Mouse (Mus musculus): ENCODE data around the gene Krtcap2. TPM values are rescaled to one million over a fixed set of nuclear protein-coding genes. Genes with fewer than 3 reads are reported as not detected.

Gene Krtcap2
- 243 and 262 TPM in 2 replicates for polyA plus RNA-seq (2016; fragmentation: Nextera tagmentation; extraction: Ambion mirVana)

DNA sequence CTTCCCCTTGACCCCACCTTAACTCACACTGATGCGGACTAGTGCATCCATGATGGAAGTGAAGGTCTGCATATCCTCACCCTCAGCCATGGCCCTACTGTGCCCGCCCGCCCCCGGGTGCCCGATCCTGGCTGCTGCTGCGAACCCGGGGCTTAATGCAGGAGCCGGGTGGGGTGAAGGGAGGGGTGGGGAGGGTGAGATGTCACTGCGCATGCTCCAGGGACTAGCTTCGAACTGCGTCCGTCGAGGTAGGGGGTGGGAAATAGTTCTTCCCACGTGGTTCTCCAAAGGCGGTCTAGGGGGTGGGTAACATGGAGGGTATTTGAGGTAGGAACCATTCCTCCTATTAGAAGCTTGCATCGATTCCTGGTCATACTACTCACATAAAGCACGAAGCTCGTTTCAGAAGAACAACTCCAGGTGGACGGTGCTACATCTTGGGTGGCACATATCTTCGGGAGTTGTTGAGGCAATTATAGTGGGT lies at the start of gene Krtcap2:
Krtcap2 (plus strand) TSS at position 279 of the 484 bp plus-strand sequence.
- WGBS: 3% methylated on average over 20 of the region's 20 CpGs
- H3K4me1 ChIP-seq (replicated peaks): peaks cover 34% of the 10 kb centered on the region
- H3K27ac ChIP-seq (ENCODE audit: poor library complexity, severe bottlenecking): peak within 1 kb of the TSS; percentile 77
- no peaks in the 10 kb centered on the region for H3K9me3 ChIP-seq (replicated peaks)
- H3K9ac ChIP-seq: peak within 1 kb of the TSS; percentile 90
- peaks cover 26% of the 10 kb centered on the region for H3K27me3 ChIP-seq (replicated peaks)
- H3K4me2 ChIP-seq: peak within 1 kb of the TSS; percentile 81
- peak within 1 kb of the TSS; percentile 85 for H3K4me3 ChIP-seq
- 0 out of 2 replicates have a peak, but pooled peaks have one; percentile 12 for ATAC-seq (ENCODE audit: insufficient number of reproducible peaks, low FRiP score)
- peaks cover 21% of the 10 kb centered on the region for H3K36me3 ChIP-seq

- Histone ChIP-seq H3K27ac (ENCODE audit: poor library complexity, severe bottlenecking) (peak overlapping the region; percentile 27), H3K4me2 (peak overlapping the region; percentile 75), H3K4me3 (peak overlapping the region; percentile 46), H3K4me1 (replicated peaks) (peaks cover 9% of the 10 kb centered on the region), H3K27me3 (replicated peaks) (no peaks in the 10 kb centered on the region), H3K9me3 (replicated peaks) (no peaks in the 10 kb centered on the region), H3K36me3 (no peaks in the 10 kb centered on the region), H3K9ac (peak overlapping the region; percentile 69)
- WGBS: 7% methylated on average over 33 of the region's 33 CpGs
- peak; percentile 96 for ATAC-seq (ENCODE audit: insufficient number of reproducible peaks, low FRiP score)
These were observed 49.5 kb upstream of the Krtcap2 start for GRCm38 (mm10) chr3:89195979-89196877.

DNA sequence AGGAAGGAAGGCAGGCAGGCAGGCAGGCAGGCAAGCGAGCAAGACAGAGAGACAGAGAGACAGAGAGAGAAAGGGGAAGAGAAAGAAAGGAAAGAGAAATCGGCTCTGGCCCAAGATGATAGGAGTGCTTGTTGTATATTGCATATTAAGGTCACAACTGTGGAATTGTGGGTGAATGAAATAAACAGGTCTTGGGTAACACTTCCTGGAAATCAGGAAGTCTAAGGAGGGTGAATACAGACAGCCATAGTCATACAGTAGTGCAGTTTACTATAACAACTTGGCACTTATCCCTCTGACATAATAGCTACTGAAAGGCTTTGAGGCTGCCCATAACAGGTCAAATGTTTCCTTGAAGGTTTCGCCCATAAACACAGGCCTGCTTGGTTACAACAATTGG lies 45.9 kb upstream of the Krtcap2 start:
- Histone ChIP-seq H3K9me3 (replicated peaks) (no peaks in the 10 kb centered on the region), H3K4me3 (no peak overlapping the region), H3K27me3 (replicated peaks) (no peaks in the 10 kb centered on the region), H3K27ac (ENCODE audit: poor library complexity, severe bottlenecking) (no peak overlapping the region), H3K9ac (no peak overlapping the region), H3K4me2 (no peak overlapping the region), H3K4me1 (replicated peaks) (peaks cover 14% of the 10 kb centered on the region), H3K36me3 (peaks cover 10% of the 10 kb centered on the region)
- 67% methylated on average over 3 of the region's 3 CpGs for WGBS
- no peak for ATAC-seq (ENCODE audit: insufficient number of reproducible peaks, low FRiP score)

GRCm38 (mm10) chr3:89202253-89203141 lies 43.3 kb upstream of the Krtcap2 start, which contains the start of gene Gba:
Gba (plus strand) TSS chr3:89202928.
- peaks cover 5% of the 10 kb centered on the region for H3K4me1 ChIP-seq (replicated peaks)
- ATAC-seq (ENCODE audit: insufficient number of reproducible peaks, low FRiP score): peak; percentile 90
- H3K4me2 ChIP-seq: peak within 1 kb of the TSS; percentile 72
- H3K27ac ChIP-seq (ENCODE audit: poor library complexity, severe bottlenecking): no peak within 1 kb of the TSS
- 24% methylated on average over 13 of the region's 13 CpGs for WGBS
- peak within 1 kb of the TSS; percentile 60 for H3K4me3 ChIP-seq
- H3K27me3 ChIP-seq (replicated peaks): no peaks in the 10 kb centered on the region
- peak within 1 kb of the TSS; percentile 67 for H3K9ac ChIP-seq
- H3K9me3 ChIP-seq (replicated peaks): no peaks in the 10 kb centered on the region
- peaks cover 36% of the 10 kb centered on the region for H3K36me3 ChIP-seq

DNA sequence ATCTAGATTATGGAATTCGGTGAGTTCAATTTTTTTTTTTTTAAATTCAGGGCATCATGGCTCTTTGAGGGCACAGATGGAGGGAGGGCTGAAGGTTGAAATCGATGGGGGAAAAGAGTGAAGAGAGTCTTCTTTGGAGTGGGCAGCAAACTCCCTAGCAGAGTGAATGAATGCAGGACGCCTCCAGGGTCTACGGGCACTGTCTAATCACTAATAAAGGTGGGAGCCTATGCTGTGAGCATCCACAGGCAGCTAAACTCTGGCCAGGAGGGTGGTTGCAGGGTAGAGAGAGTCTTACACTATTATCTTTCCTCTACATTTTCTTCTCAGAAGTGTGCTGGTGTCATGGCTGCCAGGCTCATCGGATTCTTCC lies 42.6 kb upstream of the Krtcap2 start:
- peaks cover 5% of the 10 kb centered on the region for H3K4me1 ChIP-seq (replicated peaks)
- ATAC-seq (ENCODE audit: insufficient number of reproducible peaks, low FRiP score): no peak

GRCm38 (mm10) chr3:89206079-89206478 lies 39.7 kb upstream of the Krtcap2 start:
- H3K36me3 ChIP-seq: peaks cover 72% of the 10 kb centered on the region
- H3K9me3 ChIP-seq (replicated peaks): no peaks in the 10 kb centered on the region
- no peak overlapping the region for H3K4me2 ChIP-seq
- WGBS: 88% methylated on average over 7 of the region's 7 CpGs
- H3K4me1 ChIP-seq (replicated peaks): peaks cover 8% of the 10 kb centered on the region
- no peak for ATAC-seq (ENCODE audit: insufficient number of reproducible peaks, low FRiP score)
- no peak overlapping the region for H3K27ac ChIP-seq (ENCODE audit: poor library complexity, severe bottlenecking)
- H3K9ac ChIP-seq: no peak overlapping the region
- H3K27me3 ChIP-seq (replicated peaks): no peaks in the 10 kb centered on the region
- H3K4me3 ChIP-seq: no peak overlapping the region

More for the DNA sequence above, 42.6 kb upstream of the Krtcap2 start:
- Histone ChIP-seq H3K4me3 (peak overlapping the region; percentile 60), H3K27me3 (replicated peaks) (no peaks in the 10 kb centered on the region), H3K9me3 (replicated peaks) (no peaks in the 10 kb centered on the region), H3K36me3 (peaks cover 43% of the 10 kb centered on the region), H3K4me2 (peak overlapping the region; percentile 72), H3K9ac (peak overlapping the region; percentile 67), H3K27ac (ENCODE audit: poor library complexity, severe bottlenecking) (no peak overlapping the region)
- 31% methylated on average over 5 of the region's 5 CpGs for WGBS

- no peak overlapping the region for H3K4me2 ChIP-seq
- no peak overlapping the region for H3K9ac ChIP-seq
- peaks cover 76% of the 10 kb centered on the region for H3K36me3 ChIP-seq
- no peaks in the 10 kb centered on the region for H3K9me3 ChIP-seq (replicated peaks)
- H3K27ac ChIP-seq (ENCODE audit: poor library complexity, severe bottlenecking): no peak overlapping the region
- no peak for ATAC-seq (ENCODE audit: insufficient number of reproducible peaks, low FRiP score)
- no peaks in the 10 kb centered on the region for H3K27me3 ChIP-seq (replicated peaks)
- 86% methylated on average over 2 of the region's 2 CpGs for WGBS
- peaks cover 10% of the 10 kb centered on the region for H3K4me1 ChIP-seq (replicated peaks)
- H3K4me3 ChIP-seq: no peak overlapping the region
These were observed 39.1 kb upstream of the Krtcap2 start for GRCm38 (mm10) chr3:89206695-89207094.

GRCm38 (mm10) chr3:89208075-89208657 lies 37.6 kb upstream of the Krtcap2 start:
- Histone ChIP-seq H3K27ac (ENCODE audit: poor library complexity, severe bottlenecking) (no peak overlapping the region), H3K4me1 (replicated peaks) (peaks cover 15% of the 10 kb centered on the region), H3K27me3 (replicated peaks) (no peaks in the 10 kb centered on the region), H3K4me2 (no peak overlapping the region), H3K36me3 (peaks cover 76% of the 10 kb centered on the region), H3K4me3 (no peak overlapping the region), H3K9ac (no peak overlapping the region), H3K9me3 (replicated peaks) (no peaks in the 10 kb centered on the region)
- 86% methylated on average over 13 of the region's 13 CpGs for WGBS
- no peak for ATAC-seq (ENCODE audit: insufficient number of reproducible peaks, low FRiP score)

GRCm38 (mm10) chr3:89208736-89209135 lies 37.0 kb upstream of the Krtcap2 start:
- Histone ChIP-seq H3K4me1 (replicated peaks) (peaks cover 11% of the 10 kb centered on the region), H3K27ac (ENCODE audit: poor library complexity, severe bottlenecking) (no peak overlapping the region), H3K4me3 (no peak overlapping the region), H3K36me3 (peaks cover 76% of the 10 kb centered on the region), H3K4me2 (no peak overlapping the region), H3K9ac (no peak overlapping the region), H3K9me3 (replicated peaks) (no peaks in the 10 kb centered on the region), H3K27me3 (replicated peaks) (no peaks in the 10 kb centered on the region)
- ATAC-seq (ENCODE audit: insufficient number of reproducible peaks, low FRiP score): no peak
- 86% methylated on average over 6 of the region's 6 CpGs for WGBS

DNA sequence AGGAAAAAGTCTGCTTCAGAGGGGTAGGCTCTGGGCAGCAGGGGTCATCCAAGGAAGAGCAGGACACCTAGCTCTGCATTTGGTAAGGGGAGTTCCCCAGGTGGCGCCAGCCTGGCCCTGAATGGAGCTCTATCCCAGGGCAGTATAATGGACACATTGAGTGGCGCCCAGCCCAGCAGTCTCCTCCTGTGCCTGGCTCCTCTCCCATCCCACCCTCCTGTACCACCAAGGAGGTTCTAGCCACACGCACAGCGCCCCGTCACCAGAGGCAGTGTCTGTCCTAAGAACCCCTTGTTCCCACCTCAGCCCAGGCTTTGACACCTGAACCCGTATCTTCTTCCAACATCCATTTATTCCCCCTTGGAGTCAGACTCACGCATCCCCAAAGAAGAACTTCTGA lies 36.0 kb upstream of the Krtcap2 start:
- H3K27me3 ChIP-seq (replicated peaks): no peaks in the 10 kb centered on the region
- H3K4me2 ChIP-seq: no peak overlapping the region
- H3K4me1 ChIP-seq (replicated peaks): peaks cover 15% of the 10 kb centered on the region
- H3K9ac ChIP-seq: no peak overlapping the region
- peaks cover 67% of the 10 kb centered on the region for H3K36me3 ChIP-seq
- WGBS: 91% methylated on average over 7 of the region's 7 CpGs
- no peak overlapping the region; the same call in 1 of the 2 replicates for H3K27ac ChIP-seq (ENCODE audit: poor library complexity, severe bottlenecking)
- H3K9me3 ChIP-seq (replicated peaks): no peaks in the 10 kb centered on the region
- ATAC-seq (ENCODE audit: insufficient number of reproducible peaks, low FRiP score): no peak
- H3K4me3 ChIP-seq: no peak overlapping the region

All from heart, embryonic 12.5 days (tissue).